Mouse (Mus musculus) monocyte, adult 5-6 weeks (primary cell): Measurements from ENCODE around the gene 9330182O14Rik. TPM values are rescaled to one million over a fixed set of nuclear protein-coding genes. Genes with fewer than 3 reads are reported as not detected.

Experiments
- ATAC-seq: fragments of 153-309, 156-312 bp; replicated peaks from 2 replicates; pipeline ENCODE4 v1.8.0; 2017; ENCODE audit warnings: mild to moderate bottlenecking; ENCODE audit not compliant: low TSS enrichment, insufficient number of reproducible peaks, severe bottlenecking, poor library complexity, low FRiP score
- total RNA-seq: library from RNA; stranded (forward); fragments of 200-1000, 200-491, 200-594 nt; gene quantifications from 3 replicates; pipeline ENCODE4 v1.2.3, GENCODE M21; 2017

The 9330182O14Rik gene
- total RNA-seq, result not detected in 3 replicates

DNA sequence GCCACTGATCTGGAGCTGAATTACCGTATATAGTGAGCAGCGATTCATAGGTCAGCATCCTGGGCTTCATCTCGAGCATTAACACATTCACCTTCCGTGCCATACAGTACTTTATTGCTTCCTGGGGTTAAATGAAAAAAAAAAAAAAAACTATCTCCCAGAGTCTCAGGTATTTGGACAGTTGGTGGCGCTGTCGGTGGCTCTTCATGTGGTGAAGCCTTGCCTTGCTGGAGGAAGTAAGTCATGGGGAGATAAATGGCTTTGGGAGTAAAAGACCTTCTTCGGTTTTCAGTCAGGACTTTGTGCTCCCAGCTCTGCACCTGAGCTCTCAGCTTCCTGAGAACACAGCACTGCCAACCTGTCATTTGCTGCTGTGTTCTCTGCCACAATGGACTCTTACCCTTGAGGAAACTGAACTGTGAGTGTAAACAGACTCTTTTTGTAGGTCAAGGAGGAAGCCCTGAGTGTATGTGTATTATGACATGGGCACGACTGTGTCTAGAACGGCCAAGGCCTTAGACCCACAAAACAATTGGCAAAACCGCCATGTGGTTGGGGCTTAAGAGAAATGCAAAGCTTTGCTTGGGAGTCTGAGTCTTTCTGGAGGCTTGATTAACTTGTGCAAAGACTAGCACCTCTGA is at the start of gene 9330182O14Rik:
TSS of gene 9330182O14Rik (plus strand) at position 214 of the 641 bp plus-strand sequence.
- ATAC-seq, result no peak

DNA sequence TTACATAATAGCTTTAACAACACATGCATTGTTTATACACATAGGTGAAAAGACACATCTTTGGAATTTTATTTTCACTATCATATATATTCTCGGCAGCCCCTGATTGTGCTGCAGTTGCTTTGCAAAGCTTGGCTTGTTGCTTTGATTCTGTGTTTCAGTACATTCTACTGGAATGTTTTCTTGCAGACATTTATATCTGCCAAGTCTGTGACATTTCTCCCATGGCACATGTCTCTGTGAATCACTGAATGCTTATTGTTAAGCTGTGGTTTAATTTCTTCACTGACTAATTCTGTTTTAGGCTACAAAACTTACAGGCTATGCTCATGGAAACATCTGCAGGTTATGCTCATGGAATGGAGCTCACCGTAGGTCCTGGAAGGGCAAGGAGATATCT is 30.9 kb upstream of the 9330182O14Rik start:
- ATAC-seq, result no peak

DNA sequence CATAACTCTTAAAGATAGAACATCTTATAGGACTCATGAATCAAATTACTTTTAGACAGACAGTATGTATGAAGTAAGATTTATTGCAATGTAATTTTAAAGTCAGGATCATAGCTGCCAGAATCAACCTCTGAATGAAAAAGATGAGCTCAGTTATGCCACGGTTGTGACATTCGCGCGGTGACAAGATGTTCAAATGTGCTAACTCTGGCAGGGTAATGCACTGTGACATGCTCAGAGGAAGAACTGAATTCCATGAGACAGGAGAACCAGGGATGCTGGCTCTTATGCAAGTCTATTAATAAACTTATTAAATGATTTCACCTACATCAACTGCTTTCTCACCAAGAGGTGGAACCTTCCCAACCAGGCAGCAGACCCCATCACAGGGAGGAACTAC is 28.5 kb upstream of the 9330182O14Rik start:
- no peak for ATAC-seq

DNA sequence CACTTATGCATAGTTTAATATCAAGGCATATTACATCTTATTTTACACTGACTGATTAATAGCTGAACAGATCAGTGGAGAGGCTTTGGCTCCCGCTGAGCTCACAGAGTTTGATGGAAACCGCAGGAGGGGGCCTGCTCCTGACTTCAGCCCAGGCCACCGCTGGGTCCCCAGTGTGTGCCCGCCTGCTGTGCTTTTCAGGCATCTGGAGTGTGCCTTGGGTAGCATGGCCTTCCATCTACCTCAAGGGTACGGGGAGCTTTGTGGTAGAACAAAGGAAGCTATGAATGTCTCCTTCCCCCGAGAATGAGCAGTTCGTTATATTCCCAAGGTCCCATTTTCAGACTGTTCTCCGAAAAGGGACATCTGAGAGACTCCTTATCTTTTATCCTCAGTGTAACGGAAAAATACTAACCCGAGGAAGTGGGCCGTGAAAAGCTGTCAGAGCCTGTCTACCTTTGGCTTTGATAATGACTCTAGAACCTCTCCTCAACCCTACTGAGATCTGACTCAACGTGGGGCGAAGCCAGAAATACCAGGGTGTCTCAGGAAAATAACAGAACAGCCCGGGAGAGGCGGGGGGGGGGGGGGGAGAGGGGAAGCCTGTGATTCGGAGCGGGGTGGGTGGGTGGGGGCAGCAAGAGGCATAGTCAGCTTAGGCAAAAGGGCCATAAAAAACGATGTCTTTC is 20.1 kb upstream of the 9330182O14Rik start:
- ATAC-seq, result no peak

DNA sequence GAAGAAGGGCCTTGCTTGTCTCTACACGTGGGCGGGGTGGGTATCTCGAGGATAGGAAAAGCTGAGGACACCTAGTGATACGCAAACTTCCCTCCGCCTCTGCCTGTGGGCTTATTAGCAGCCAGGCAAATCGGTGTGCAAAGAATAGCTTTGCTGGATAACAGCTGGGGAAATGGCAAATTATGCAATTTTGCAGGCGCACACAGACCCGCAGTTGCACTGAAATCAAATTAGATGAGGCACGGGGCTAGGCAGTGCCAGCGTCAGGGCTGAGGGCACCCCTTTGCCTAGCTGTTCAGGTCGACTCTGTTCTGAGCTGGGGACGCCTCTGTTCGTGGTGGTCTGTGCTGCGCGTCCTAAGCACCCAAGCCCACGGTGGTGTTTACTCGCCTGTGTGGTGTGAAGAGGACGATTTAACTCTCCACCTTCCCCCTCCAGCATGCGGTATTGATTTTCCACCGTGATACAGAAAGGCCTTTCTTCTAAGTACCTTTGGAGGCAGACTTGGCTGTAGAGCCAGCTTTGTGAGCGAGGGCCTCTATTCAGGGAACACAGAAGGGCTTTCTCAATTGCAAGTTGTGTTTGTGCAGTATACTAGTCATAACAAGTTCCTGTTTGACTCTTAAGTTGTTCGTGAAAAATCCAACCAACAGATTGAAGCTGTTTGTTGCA is 19.4 kb upstream of the 9330182O14Rik start:
- no peak for ATAC-seq

DNA sequence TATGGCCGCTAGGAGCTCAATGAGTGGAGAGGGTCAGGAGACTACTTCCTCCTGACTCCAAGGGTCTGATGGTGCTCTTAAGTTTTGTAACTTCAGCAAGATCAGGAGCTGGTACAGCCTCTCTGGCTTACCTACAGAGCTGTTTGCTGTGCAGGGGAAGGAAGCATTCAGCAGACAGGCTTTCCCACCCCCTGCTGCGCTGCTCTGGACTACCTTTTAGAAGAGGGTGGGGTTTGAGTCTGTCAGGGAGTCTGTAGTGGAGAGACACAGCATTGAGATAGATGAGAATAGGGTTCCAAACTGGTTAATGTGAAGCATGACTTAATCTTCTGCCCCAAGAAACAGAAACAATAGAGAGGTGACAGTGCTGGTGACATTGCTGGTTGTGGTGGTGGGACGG is 17.8 kb upstream of the 9330182O14Rik start:
- ATAC-seq, result no peak

DNA sequence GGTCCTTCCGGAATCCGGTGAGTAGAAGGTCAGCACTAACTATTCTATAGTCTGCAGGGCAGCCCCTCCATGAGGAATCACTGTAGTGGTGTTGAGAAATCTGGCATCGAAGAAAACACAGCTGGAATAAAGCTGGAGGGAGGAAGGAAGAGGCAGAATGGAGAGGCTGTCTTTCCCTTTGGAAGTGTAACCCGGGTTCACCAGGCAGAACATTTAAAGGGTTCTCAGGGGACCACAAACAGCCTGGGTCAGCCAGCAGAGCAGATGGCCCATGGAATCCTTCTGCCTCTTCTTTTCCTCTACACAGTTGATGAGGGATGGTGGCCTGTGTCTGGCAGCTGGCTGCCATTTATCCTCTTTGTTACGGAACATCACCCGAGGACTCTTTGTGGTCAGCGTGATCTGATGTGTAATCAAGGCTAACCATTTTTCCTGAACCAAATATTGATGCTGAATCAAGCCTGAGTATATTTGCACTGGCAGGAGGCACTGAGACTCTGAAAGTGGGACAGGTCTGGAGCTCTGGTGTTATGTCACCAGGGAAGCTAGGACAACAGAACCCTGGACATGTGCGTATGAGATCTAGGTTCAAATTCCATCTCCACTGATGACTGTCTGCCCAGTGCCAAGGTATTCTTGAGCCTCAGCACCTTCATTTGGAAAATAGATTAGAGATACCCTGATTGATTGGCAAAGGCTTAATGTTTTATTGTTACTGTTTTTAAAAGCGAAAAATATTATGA is 9.8 kb upstream of the 9330182O14Rik start:
- no peak for ATAC-seq

DNA sequence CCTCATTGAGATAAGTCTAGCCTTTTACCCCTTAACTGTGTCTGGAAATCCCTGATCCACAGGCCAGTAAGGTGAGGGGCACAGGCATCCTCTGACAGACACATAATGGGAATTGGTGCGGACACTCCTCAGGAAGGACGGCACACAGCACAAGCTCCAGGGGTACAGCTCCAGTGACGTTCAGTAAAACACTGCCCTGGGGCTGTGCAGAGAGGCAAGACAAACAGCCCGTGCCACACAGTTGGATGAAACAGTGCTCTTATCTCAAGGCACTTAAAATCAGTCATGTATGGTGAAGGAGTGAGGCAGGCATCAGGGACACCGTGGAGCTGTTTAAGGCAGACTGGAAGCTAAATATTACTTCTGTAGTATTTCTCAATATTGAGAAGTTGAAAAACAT is 4.7 kb upstream of the 9330182O14Rik start:
- no peak for ATAC-seq

DNA sequence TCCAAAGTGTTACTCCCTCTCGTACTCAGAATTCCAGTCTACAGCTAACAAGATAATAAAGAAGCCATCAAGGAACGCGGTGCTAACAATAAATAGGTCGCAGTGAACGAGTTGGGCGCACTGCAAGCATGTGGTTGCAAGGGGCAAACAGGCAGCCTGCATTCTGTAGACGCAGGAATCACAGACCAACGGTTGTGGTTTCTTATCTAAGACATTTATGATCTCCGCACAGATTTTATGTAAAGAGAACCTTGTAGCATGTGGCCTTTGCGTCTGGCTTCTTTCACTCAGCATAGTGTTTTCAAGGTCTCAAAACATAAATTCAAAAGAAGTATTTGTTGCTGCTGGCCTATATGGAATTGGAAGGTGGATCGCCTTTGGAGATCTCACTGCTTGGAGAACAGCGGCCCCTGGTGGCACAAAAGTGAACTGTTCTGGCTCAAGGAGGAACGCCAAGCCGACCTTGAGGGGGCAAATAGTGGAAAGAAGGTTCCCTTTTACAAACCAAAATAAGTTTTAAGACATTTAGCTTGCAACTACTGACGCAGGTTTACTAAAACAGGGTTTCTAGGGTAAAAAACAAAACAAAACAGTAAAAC is 3.2 kb upstream of the 9330182O14Rik start:
- ATAC-seq, result no peak

DNA sequence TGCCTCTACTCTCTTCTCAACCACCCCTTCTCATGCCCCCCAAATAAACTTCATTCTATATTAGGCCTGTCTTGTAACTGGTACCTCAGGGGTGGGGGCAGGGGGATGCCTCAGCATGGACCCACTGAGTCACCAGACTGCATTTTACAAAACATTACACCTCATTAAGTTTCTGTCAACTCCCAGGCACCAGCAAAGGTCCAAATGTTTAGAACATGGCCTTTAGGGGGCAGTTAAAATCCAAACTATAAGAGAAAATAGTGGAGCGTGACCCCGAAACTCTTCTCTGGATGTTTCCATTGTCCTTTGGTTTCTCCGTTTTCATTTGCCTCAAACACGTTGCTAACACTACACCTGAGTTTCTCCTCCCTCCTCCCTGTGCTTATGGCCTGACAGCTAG is 1.8 kb upstream of the 9330182O14Rik start:
- no peak for ATAC-seq

DNA sequence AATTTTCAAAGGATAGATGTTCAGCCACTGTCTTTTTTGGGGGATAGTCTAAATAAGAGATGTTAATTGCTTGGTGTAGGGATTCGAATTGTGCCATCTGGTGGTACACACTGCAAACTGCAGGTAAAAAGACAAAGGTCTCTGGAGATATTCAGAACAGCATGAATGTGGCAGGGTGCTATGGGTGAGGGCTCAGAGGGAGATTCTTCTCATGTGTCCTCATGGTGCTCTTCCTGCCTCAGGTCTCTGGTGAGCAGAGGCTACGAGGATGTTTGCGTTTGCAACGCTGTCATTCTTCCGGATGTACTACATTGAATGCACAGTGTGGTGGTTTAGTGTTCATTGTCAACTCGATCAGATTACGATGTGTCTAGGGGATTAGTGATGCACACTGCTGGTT is 10.1 kb downstream of the 9330182O14Rik start:
- no peak for ATAC-seq

DNA sequence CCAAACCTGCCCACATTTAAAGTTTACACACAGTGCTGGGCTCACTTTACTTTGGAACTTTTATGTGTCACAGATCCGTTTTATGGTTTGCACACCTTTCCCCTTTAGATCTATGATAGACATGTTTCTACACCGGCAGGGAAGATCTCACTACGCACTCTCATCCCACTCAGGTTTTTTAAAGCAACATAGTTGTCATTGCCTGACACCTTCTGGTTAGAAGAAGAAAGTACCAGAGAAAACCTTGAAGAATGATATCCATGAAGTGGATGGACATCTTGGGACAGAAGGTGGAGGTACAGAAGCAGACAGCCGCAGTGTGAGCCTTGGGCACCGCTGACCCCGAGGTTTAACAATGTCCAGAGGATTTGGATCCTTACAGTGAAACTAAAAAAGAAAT is 23.5 kb downstream of the 9330182O14Rik start:
- no peak for ATAC-seq

DNA sequence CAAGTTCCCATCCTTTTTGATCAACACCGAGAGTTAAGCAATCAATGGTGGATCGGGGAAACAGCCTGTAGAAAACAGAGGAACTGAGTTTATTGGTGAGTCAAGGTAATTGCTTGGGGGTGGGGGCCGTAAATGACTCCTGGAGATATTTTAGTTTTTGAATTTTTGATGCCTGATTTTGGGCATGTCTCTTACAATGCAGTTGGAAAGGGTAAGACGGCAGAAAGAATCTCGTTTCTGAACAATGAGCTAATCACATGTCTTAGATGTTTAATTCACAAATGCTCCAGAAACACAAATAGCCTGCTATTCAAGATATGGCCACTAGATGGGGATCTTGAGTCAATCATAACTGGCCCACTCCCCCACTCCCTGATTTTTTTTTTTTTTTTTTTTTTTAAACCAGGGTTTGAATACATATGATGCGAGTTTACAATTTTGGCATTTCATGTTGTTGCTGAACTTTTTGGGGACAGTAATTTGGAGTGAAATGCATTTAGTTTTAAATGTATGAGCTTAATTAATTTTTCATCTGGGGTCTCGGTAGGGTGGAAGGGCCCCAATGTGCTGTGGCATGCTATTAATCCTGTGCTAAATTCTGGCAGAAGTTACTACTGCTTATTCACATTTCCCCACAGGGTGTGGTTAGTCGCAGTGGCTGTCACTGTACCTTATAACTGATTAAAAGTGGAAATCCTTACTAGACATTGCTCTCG is 32.6 kb downstream of the 9330182O14Rik start:
- no peak for ATAC-seq

DNA sequence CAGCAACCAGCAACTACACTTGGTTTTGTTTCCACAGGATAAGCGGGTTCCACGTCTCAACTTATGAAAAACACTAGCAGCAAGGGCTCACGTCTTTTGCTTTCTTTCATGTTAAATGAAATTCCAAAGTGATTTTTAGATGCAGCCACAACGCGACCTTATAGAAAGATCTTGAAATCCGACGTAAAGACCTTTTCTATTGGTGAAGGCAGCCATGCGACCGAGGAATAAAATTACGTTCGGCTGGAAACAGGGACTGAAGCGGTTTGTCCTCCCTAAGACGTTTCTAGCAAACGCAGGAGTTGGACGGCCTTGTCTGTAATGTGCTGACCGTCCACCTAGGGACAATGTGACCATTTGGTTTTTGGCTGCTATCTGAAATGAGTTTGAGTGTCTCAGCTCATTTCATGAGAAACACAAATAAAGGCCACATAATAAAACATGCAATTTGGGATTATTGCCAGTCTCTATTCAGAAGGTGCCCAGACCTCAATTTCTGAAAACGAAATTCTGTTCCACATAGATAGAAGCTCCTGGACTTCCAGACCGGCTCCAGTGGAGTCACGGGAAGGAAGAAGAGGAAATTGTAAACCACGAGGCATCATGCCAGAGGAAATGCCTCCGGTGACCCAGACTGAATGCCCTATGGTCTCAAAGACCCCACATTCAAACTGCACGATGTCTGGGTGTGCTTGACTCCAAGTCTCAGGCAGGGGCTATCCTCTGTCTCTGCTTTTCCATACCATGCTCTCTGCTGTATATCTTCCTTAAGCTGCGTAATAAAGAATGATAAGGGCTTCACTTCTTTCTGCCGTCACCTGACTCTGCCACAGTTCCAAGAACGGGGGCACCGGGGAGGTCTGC is 33.3 kb downstream of the 9330182O14Rik start:
- ATAC-seq, result no peak

DNA sequence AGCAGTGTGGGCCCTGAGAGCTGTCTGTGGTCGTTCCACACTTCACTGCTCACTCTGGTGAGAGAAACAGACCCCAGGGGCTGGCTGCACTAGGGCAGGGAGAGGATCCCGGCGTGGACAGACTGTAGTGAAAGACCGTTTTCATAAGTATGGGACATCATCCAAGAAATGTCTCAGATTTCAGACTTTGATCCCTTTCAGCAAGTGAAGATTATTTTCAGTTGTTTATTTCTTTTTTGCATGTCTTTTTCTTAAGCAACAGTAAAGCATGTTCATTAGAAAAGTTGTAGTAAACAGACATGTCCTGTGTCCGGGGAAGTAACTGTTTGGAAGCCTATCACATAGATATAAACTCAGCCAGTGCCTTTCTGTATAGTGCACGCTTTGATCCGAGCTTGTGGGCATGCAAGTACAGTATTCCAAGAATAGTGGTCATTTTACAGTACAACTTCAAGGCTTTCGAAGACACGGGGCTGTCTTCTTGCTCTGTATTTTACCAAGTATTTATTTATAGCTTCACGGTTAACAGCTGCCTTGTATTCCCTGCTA is 34.0 kb downstream of the 9330182O14Rik start:
- ATAC-seq, result no peak

DNA sequence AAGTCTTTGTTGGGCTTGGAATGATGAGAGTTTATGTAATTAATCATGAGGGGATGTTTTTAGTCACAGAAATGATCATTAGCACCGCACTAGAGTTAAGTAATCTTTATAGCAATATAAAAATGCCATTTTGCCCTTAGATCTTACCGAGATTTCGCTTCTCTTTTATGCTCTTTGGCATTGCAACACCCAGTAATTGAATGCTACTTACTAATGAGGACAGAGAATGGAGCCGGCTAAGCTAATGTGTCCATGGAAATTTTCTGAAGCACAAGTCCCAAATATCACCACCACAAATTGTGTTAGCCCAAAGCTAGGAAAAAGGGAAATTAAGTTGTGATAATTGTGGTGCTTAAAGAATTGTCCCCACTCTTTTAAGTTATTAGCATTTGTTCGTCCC is 34.9 kb downstream of the 9330182O14Rik start:
- ATAC-seq, result no peak

DNA sequence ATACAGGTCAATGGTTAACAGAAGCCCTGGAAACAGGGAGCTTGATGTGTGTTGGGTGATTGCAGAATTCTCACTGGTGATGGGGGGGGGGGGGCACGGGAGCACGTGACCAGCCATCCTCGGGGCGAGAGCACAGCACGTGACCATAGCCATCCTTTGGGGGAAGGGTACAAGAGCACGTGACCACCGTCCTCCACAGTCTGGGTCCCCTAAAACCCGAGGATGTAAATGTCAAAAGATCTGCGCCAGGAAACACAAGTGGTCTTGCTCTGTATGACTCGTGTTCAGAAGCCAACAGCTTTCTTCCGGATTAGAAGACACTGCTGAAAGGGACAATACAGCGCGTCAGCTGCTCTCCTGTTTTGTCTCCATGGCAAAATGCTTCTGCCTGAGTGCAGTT is 35.5 kb downstream of the 9330182O14Rik start:
- ATAC-seq, result no peak
